Mouse (Mus musculus) CH12.LX (cell line): Measurements from ENCODE around the gene Babam2. TPM values are rescaled to one million over a fixed set of nuclear protein-coding genes. Genes with fewer than 3 reads are reported as not detected.

Experiments
- DNase-seq: peaks from one replicate; pipeline ENCODE4 v3.0.0-alpha.2; 2013; ENCODE audit errors: extremely low read depth
- H3K27ac ChIP-seq: 2 replicates; pipeline ENCODE4 v1.5.1; 2012; ENCODE audit warnings: low read depth, mild to moderate bottlenecking, control low read depth, moderate library complexity; ENCODE audit not compliant: insufficient read depth
- H3K27me3 ChIP-seq: replicated peaks from 2 replicates; pipeline ENCODE3; 2012; ENCODE audit warnings: inconsistent platforms
- H3K36me3 ChIP-seq, 2 experiments: replicated peaks in 1 of 2; 2 replicates each; pipeline versions ENCODE3 to v1.6.1; 2012; ENCODE audit warnings: inconsistent platforms in 1 of 2, low read length in 1 of 2, mild to moderate bottlenecking in 1 of 2, mixed read lengths in 1 of 2, moderate library complexity in 1 of 2; ENCODE audit not compliant: control insufficient read depth in 1 of 2, insufficient read depth in 1 of 2
- H3K4me1 ChIP-seq, 2 experiments: 2 replicates each; pipeline ENCODE4 v1.6.1; 2012; ENCODE audit warnings: inconsistent platforms in 1 of 2, moderate library complexity in 1 of 2; ENCODE audit not compliant: insufficient read depth in 2 of 2, control insufficient read depth in 1 of 2
- H3K4me2 ChIP-seq: 2 replicates; pipeline ENCODE4 v1.6.1; 2012; ENCODE audit warnings: low read depth, mild to moderate bottlenecking, control low read depth; ENCODE audit not compliant: poor library complexity, insufficient read depth, severe bottlenecking
- H3K4me3 ChIP-seq, 3 experiments: fragments of 150-350 bp in 1 of 3; sonication (generic) in 1 of 3; replicated peaks in 1 of 3; 2 replicates each; pipeline versions ENCODE3 to v1.5.1; 2011 to 2012; ENCODE audit warnings: low read depth in 2 of 3, low read length in 2 of 3, mild to moderate bottlenecking in 2 of 3, moderate library complexity in 2 of 3, control low read depth in 1 of 3, improper control_type of control experiment in 1 of 3, inconsistent platforms in 1 of 3, mixed read lengths in 1 of 3; ENCODE audit not compliant: poor library complexity in 1 of 3
- H3K79me2 ChIP-seq: replicated peaks from 2 replicates; pipeline ENCODE4 v1.6.1; 2012; ENCODE audit warnings: mild to moderate bottlenecking, moderate library complexity; ENCODE audit not compliant: control insufficient read depth, poor library complexity, insufficient read depth, severe bottlenecking; ENCODE audit errors: extremely low read depth
- H3K9ac ChIP-seq: 2 replicates; pipeline ENCODE4 v1.6.1; 2012; ENCODE audit warnings: low read depth, mild to moderate bottlenecking, control low read depth, moderate library complexity; ENCODE audit not compliant: insufficient read depth
- H3K9me3 ChIP-seq: replicated peaks from 2 replicates; pipeline ENCODE3; 2012; ENCODE audit warnings: low read length, inconsistent platforms, mixed read lengths
- CHD1 ChIP-seq: IDR thresholded peaks from 2 replicates; pipeline ENCODE4 v1.6.1; 2012; ENCODE audit warnings: low read depth, low read length, improper control_type of control experiment, inconsistent platforms
- CHD2 ChIP-seq: IDR thresholded peaks from 2 replicates; pipeline ENCODE4 v1.6.1; 2011; ENCODE audit warnings: low read length, improper control_type of control experiment
- CTCF ChIP-seq, 2 experiments: IDR thresholded peaks in 1 of 2; conservative IDR thresholded peaks in 1 of 2; 2 replicates each; pipeline ENCODE4 v1.5.1; 2011 to 2012; ENCODE audit warnings: low read depth in 2 of 2, low read length in 2 of 2, improper control_type of control experiment in 1 of 2, inconsistent platforms in 1 of 2, mild to moderate bottlenecking in 1 of 2, moderate library complexity in 1 of 2
- ETS1 ChIP-seq: conservative IDR thresholded peaks from 2 replicates; pipeline ENCODE4 v1.6.1; 2012; ENCODE audit warnings: low read depth, mild to moderate bottlenecking, inconsistent platforms, low read length, improper control_type of control experiment, moderate library complexity
- GABPA ChIP-seq: IDR thresholded peaks from 2 replicates; pipeline ENCODE4 v1.6.1; 2012; ENCODE audit warnings: low read depth, low read length, improper control_type of control experiment, inconsistent platforms; ENCODE audit not compliant: insufficient replicate concordance
- JUN ChIP-seq: IDR thresholded peaks from 2 replicates; pipeline ENCODE4 v1.6.1; 2011; ENCODE audit warnings: low read depth, mild to moderate bottlenecking, low read length, improper control_type of control experiment, moderate library complexity; ENCODE audit not compliant: insufficient read depth
- JUND ChIP-seq: conservative IDR thresholded peaks from 2 replicates; pipeline ENCODE4 v1.6.1; 2011; ENCODE audit warnings: low read depth, low read length, improper control_type of control experiment
- MEF2A ChIP-seq: IDR thresholded peaks from 2 replicates; pipeline ENCODE4 v1.6.1; 2014; ENCODE audit warnings: low read depth, mild to moderate bottlenecking, inconsistent platforms, low read length, improper control_type of control experiment, borderline replicate concordance
- RAD21 ChIP-seq: IDR thresholded peaks from 2 replicates; pipeline ENCODE4 v1.6.1; 2011; ENCODE audit warnings: low read depth, mild to moderate bottlenecking, low read length, improper control_type of control experiment, moderate library complexity
- RCOR1 ChIP-seq: conservative IDR thresholded peaks from 2 replicates; pipeline ENCODE4 v1.6.1; 2012; ENCODE audit warnings: low read depth, mild to moderate bottlenecking, inconsistent platforms, low read length, improper control_type of control experiment
- USF1 ChIP-seq: IDR thresholded peaks from 2 replicates; pipeline ENCODE4 v1.6.1; 2014; ENCODE audit warnings: low read depth, mild to moderate bottlenecking, inconsistent platforms, low read length, improper control_type of control experiment
- USF2 ChIP-seq: conservative IDR thresholded peaks from 2 replicates; pipeline ENCODE4 v1.6.1; 2011; ENCODE audit warnings: low read depth, low read length, improper control_type of control experiment
- ZC3H11A ChIP-seq: IDR thresholded peaks from 2 replicates; pipeline ENCODE4 v1.6.1; 2012; ENCODE audit warnings: low read depth, mild to moderate bottlenecking, inconsistent platforms, low read length, improper control_type of control experiment
- dilution Hi-C: fragments of 300-500 bp; cut with MboI; formaldehyde crosslinking; loops from 2 replicates; pipeline ENCODE4 v1.14.3; 2020; ENCODE audit warnings: low sequenced_read_pairs; ENCODE audit not compliant: extremely low pct_unique_long_range_greater_than_20kb, extremely low pct_ligation_motif_present
- in situ Hi-C: fragments of 300-500 bp; cut with MboI; formaldehyde crosslinking; loops from 3 replicates; pipeline ENCODE4 v1.14.3; 2019; ENCODE audit warnings: low sequenced_read_pairs, low pct_ligation_motif_present, low pct_unique_long_range_greater_than_20kb, mixed read lengths
- polyA plus RNA-seq: library from polyadenylated mRNA; unstranded; fragments of >175 nt; gene quantifications from 2 replicates; pipeline ENCODE4 v1.2.1, GENCODE M21; 2012; ENCODE audit warnings: low read depth; ENCODE audit not compliant: insufficient read length
- total RNA-seq, 2 experiments: library from RNA; depleted of rRNA; stranded (reverse); fragments of 300-350 nt in 1 of 2; fragments of >200 nt in 1 of 2; gene quantifications; 2 replicates each; pipeline ENCODE4 v1.2.3; 2012 to 2014

The Babam2 gene
- total and polyA plus RNA-seq, 3 experiments: 38.2 to 78.0 (median 39.8) TPM

GRCm38 (mm10) chr5:32043996-32044395 is 346.5 kb downstream of the Babam2 start:
- H3K79me2 ChIP-seq: no peaks in the 10 kb centered on the region
- no peaks in the 10 kb centered on the region for H3K27me3 ChIP-seq
- dilution Hi-C loops: no loop called here
- H3K4me1 ChIP-seq: no peaks in the 10 kb centered on the region
- H3K4me2 ChIP-seq: no peak overlapping the region
- no peak overlapping the region for H3K4me3 ChIP-seq
- H3K27ac ChIP-seq: no peak overlapping the region
- H3K36me3 ChIP-seq: peaks cover 0 to 2% of the 10 kb centered on the region in 2 experiments
- no peak overlapping the region for H3K9ac ChIP-seq
- no peak for DNase-seq
- no peaks in the 10 kb centered on the region for H3K9me3 ChIP-seq
- TF ChIP-seq GABPA: no peak
- TF ChIP-seq RCOR1: no peak
- TF ChIP-seq RAD21: no peak
- TF ChIP-seq CHD1: no peak
- TF ChIP-seq, all 38 proteins: peak for 0
- in situ Hi-C loops: no loop called here

- Histone ChIP-seq H3K27me3 (no peaks in the 10 kb centered on the region), H3K9ac (no peak overlapping the region), H3K4me3 (no peak overlapping the region), H3K4me1 (peaks cover 6 to 18% of the 10 kb centered on the region in 2 experiments), H3K4me2 (no peak overlapping the region), H3K79me2 (no peaks in the 10 kb centered on the region), H3K36me3 (no peaks in the 10 kb centered on the region), H3K9me3 (no peaks in the 10 kb centered on the region), H3K27ac (no peak overlapping the region)
- dilution Hi-C loops: no loop called here
- DNase-seq: no peak
- TF ChIP-seq ETS1 (no peak), ZC3H11A (no peak), USF1 (no peak), JUND (no peak), USF2 (no peak)
- in situ Hi-C loops: no loop called here
These were observed 354.4 kb downstream of the Babam2 start for GRCm38 (mm10) chr5:32051899-32052298.

GRCm38 (mm10) chr5:32052467-32052866 is 355.0 kb downstream of the Babam2 start:
- Histone ChIP-seq H3K9ac (no peak overlapping the region), H3K36me3 (no peaks in the 10 kb centered on the region), H3K9me3 (no peaks in the 10 kb centered on the region), H3K4me3 (no peak overlapping the region), H3K27ac (no peak overlapping the region), H3K4me1 (peaks cover 6 to 18% of the 10 kb centered on the region in 2 experiments), H3K27me3 (no peaks in the 10 kb centered on the region), H3K79me2 (no peaks in the 10 kb centered on the region), H3K4me2 (no peak overlapping the region)
- DNase-seq: no peak
- in situ Hi-C loops: no loop called here
- dilution Hi-C loops: no loop called here
- TF ChIP-seq CTCF (conservative IDR thresholded peaks at IDR 0.05 in 1 of 2, IDR thresholded peaks at IDR 0.05 in 1 of 2; ENCODE audit: low read depth in 2 of 2, low read length in 2 of 2) (no peak), CHD2 (no peak), MEF2A (no peak), JUN (no peak)
